Mouse (Mus musculus): Measurements from ENCODE around the gene Glo1. TPM values are rescaled to one million over a fixed set of nuclear protein-coding genes. Genes with fewer than 3 reads are reported as not detected.

Glo1 gene
- polyA plus RNA-seq, 1 experiment: 181 TPM

- TF ChIP-seq TCF12 (IDR thresholded peaks at IDR 0.05; ENCODE audit: insufficient read depth, poor library complexity, severe bottlenecking): no peak
- TF ChIP-seq USF1 (IDR thresholded peaks at IDR 0.05; ENCODE audit: low read depth): no peak
- no peak for TF ChIP-seq CEBPB (IDR thresholded peaks at IDR 0.05; ENCODE audit: insufficient read depth, poor library complexity, severe bottlenecking)
- TF ChIP-seq REST (IDR thresholded peaks at IDR 0.05; ENCODE audit: insufficient read depth, insufficient read length): no peak
- no peak for TF ChIP-seq E2F4 (IDR thresholded peaks at IDR 0.05; ENCODE audit: insufficient read depth)
- TF ChIP-seq MYOG (IDR thresholded peaks at IDR 0.05; ENCODE audit: control insufficient read depth in 1 of 3, insufficient read depth in 1 of 3, insufficient read length in 2 of 3, low read depth in 2 of 3): no peak
- TF ChIP-seq POLR2A (IDR thresholded peaks at IDR 0.05; ENCODE audit: insufficient read length, low read depth): no peak
- TF ChIP-seq MAX (IDR thresholded peaks at IDR 0.05; ENCODE audit: low read depth): no peak
- TF ChIP-seq TCF3 (IDR thresholded peaks at IDR 0.05; ENCODE audit: insufficient read length, low read depth): no peak
- TF ChIP-seq POLR2AphosphoS2 (IDR thresholded peaks at IDR 0.05; ENCODE audit: insufficient read length, low read depth): no peak
- TF ChIP-seq SRF (IDR thresholded peaks at IDR 0.05; ENCODE audit: control insufficient read depth, insufficient read length, low read depth): no peak
- TF ChIP-seq MYOD1 (IDR thresholded peaks at IDR 0.05; ENCODE audit: control insufficient read depth in 1 of 3, insufficient read length in 2 of 3, low read depth in 2 of 3): no peak
- H3K79me2 ChIP-seq (ENCODE audit: control insufficient read depth, insufficient read depth): no peaks in the 10 kb centered on the region
- H3K36me3 ChIP-seq (ENCODE audit: control insufficient read depth, insufficient read depth): no peaks in the 10 kb centered on the region
- no peak overlapping the region for H3K4me3 ChIP-seq
- H3K27me3 ChIP-seq (ENCODE audit: control insufficient read depth, insufficient read depth, insufficient read length): peaks cover 4% of the 10 kb centered on the region
- H3ac ChIP-seq (ENCODE audit: control insufficient read depth, insufficient read length): no peak overlapping the region
- H3K4me2 ChIP-seq (ENCODE audit: low read depth): no peak overlapping the region
Observed at GRCm38 (mm10) chr17:30663170-30663569, 36.5 kb upstream of the Glo1 start.

GRCm38 (mm10) chr17:30662131-30662530, 35.5 kb upstream of the Glo1 start:
- no peak for TF ChIP-seq REST (IDR thresholded peaks at IDR 0.05; ENCODE audit: insufficient read depth, insufficient read length)
- no peak for TF ChIP-seq TCF12 (IDR thresholded peaks at IDR 0.05; ENCODE audit: insufficient read depth, poor library complexity, severe bottlenecking)
- TF ChIP-seq POLR2AphosphoS2 (IDR thresholded peaks at IDR 0.05; ENCODE audit: insufficient read length, low read depth): no peak
- no peak for TF ChIP-seq MAX (IDR thresholded peaks at IDR 0.05; ENCODE audit: low read depth)
- no peak for TF ChIP-seq CEBPB (IDR thresholded peaks at IDR 0.05; ENCODE audit: insufficient read depth, poor library complexity, severe bottlenecking)
- TF ChIP-seq USF1 (IDR thresholded peaks at IDR 0.05; ENCODE audit: low read depth): no peak
- TF ChIP-seq E2F4 (IDR thresholded peaks at IDR 0.05; ENCODE audit: insufficient read depth): no peak
- TF ChIP-seq TCF3 (IDR thresholded peaks at IDR 0.05; ENCODE audit: insufficient read length, low read depth): no peak
- no peak for TF ChIP-seq SRF (IDR thresholded peaks at IDR 0.05; ENCODE audit: control insufficient read depth, insufficient read length, low read depth)
- no peak for TF ChIP-seq MYOG (IDR thresholded peaks at IDR 0.05; ENCODE audit: control insufficient read depth in 1 of 3, insufficient read depth in 1 of 3, insufficient read length in 2 of 3, low read depth in 2 of 3)
- TF ChIP-seq POLR2A (IDR thresholded peaks at IDR 0.05; ENCODE audit: insufficient read length, low read depth): no peak
- TF ChIP-seq MYOD1 (IDR thresholded peaks at IDR 0.05; ENCODE audit: control insufficient read depth in 1 of 3, insufficient read length in 2 of 3, low read depth in 2 of 3): no peak
- peaks cover 4% of the 10 kb centered on the region for H3K27me3 ChIP-seq (ENCODE audit: control insufficient read depth, insufficient read depth, insufficient read length)
- no peaks in the 10 kb centered on the region for H3K36me3 ChIP-seq (ENCODE audit: control insufficient read depth, insufficient read depth)
- H3K79me2 ChIP-seq (ENCODE audit: control insufficient read depth, insufficient read depth): no peaks in the 10 kb centered on the region
- no peak overlapping the region for H3K4me3 ChIP-seq
- H3ac ChIP-seq (ENCODE audit: control insufficient read depth, insufficient read length): no peak overlapping the region
- H3K4me2 ChIP-seq (ENCODE audit: low read depth): no peak overlapping the region

- no peak overlapping the region for H3K4me3 ChIP-seq
- no peaks in the 10 kb centered on the region for H3K79me2 ChIP-seq (ENCODE audit: control insufficient read depth, insufficient read depth)
- H3K4me2 ChIP-seq (ENCODE audit: low read depth): peak overlapping the region; percentile 15
- TF ChIP-seq MYOG (IDR thresholded peaks at IDR 0.05; ENCODE audit: control insufficient read depth in 1 of 3, insufficient read depth in 1 of 3, insufficient read length in 2 of 3, low read depth in 2 of 3): no peak
- TF ChIP-seq USF1 (IDR thresholded peaks at IDR 0.05; ENCODE audit: low read depth): no peak
- TF ChIP-seq POLR2A (IDR thresholded peaks at IDR 0.05; ENCODE audit: insufficient read length, low read depth): no peak
- no peak for TF ChIP-seq SRF (IDR thresholded peaks at IDR 0.05; ENCODE audit: control insufficient read depth, insufficient read length, low read depth)
- no peak for TF ChIP-seq REST (IDR thresholded peaks at IDR 0.05; ENCODE audit: insufficient read depth, insufficient read length)
- TF ChIP-seq E2F4 (IDR thresholded peaks at IDR 0.05; ENCODE audit: insufficient read depth): no peak
- TF ChIP-seq MAX (IDR thresholded peaks at IDR 0.05; ENCODE audit: low read depth): no peak
- no peaks in the 10 kb centered on the region for H3K36me3 ChIP-seq (ENCODE audit: control insufficient read depth, insufficient read depth)
- H3ac ChIP-seq (ENCODE audit: control insufficient read depth, insufficient read length): no peak overlapping the region
- H3K27me3 ChIP-seq (ENCODE audit: control insufficient read depth, insufficient read depth, insufficient read length): peaks cover 4% of the 10 kb centered on the region
Observed at GRCm38 (mm10) chr17:30658152-30658544, 31.5 kb upstream of the Glo1 start.

- H3K79me2 ChIP-seq (ENCODE audit: control insufficient read depth, insufficient read depth): no peaks in the 10 kb centered on the region
- no peak overlapping the region for H3K4me3 ChIP-seq
- no peaks in the 10 kb centered on the region for H3K36me3 ChIP-seq (ENCODE audit: control insufficient read depth, insufficient read depth)
Observed at GRCm38 (mm10) chr17:30657530-30658151, 31.0 kb upstream of the Glo1 start.

More at GRCm38 (mm10) chr17:30657530-30658151, 31.0 kb upstream of the Glo1 start:
- peaks cover 4% of the 10 kb centered on the region for H3K27me3 ChIP-seq (ENCODE audit: control insufficient read depth, insufficient read depth, insufficient read length)
- peak overlapping the region; percentile 15 for H3K4me2 ChIP-seq (ENCODE audit: low read depth)
- no peak for TF ChIP-seq SRF (IDR thresholded peaks at IDR 0.05; ENCODE audit: control insufficient read depth, insufficient read length, low read depth)
- no peak for TF ChIP-seq POLR2A (IDR thresholded peaks at IDR 0.05; ENCODE audit: insufficient read length, low read depth)
- TF ChIP-seq MYOG (IDR thresholded peaks at IDR 0.05; ENCODE audit: control insufficient read depth in 1 of 3, insufficient read depth in 1 of 3, insufficient read length in 2 of 3, low read depth in 2 of 3): no peak
- no peak for TF ChIP-seq TCF3 (IDR thresholded peaks at IDR 0.05; ENCODE audit: insufficient read length, low read depth)
- no peak for TF ChIP-seq MAX (IDR thresholded peaks at IDR 0.05; ENCODE audit: low read depth)
- TF ChIP-seq TCF12 (IDR thresholded peaks at IDR 0.05; ENCODE audit: insufficient read depth, poor library complexity, severe bottlenecking): no peak
- TF ChIP-seq POLR2AphosphoS2 (IDR thresholded peaks at IDR 0.05; ENCODE audit: insufficient read length, low read depth): no peak
- TF ChIP-seq REST (IDR thresholded peaks at IDR 0.05; ENCODE audit: insufficient read depth, insufficient read length): no peak
- TF ChIP-seq CEBPB (IDR thresholded peaks at IDR 0.05; ENCODE audit: insufficient read depth, poor library complexity, severe bottlenecking): no peak
- no peak for TF ChIP-seq USF1 (IDR thresholded peaks at IDR 0.05; ENCODE audit: low read depth)
- TF ChIP-seq E2F4 (IDR thresholded peaks at IDR 0.05; ENCODE audit: insufficient read depth): no peak
- TF ChIP-seq MYOD1 (IDR thresholded peaks at IDR 0.05; ENCODE audit: control insufficient read depth in 1 of 3, insufficient read length in 2 of 3, low read depth in 2 of 3): no peak
- H3ac ChIP-seq (ENCODE audit: control insufficient read depth, insufficient read length): no peak overlapping the region

Measured in myocyte (in vitro differentiated cells).